Mouse (Mus musculus): ENCODE data around the gene Pdlim1. TPM values are rescaled to one million over a fixed set of nuclear protein-coding genes. Genes with fewer than 3 reads are reported as not detected.

Pdlim1 gene
- polyA plus RNA-seq, 1 experiment, result 133 TPM

GRCm38 (mm10) chr19:40294231-40294630 lies 22.6 kb upstream of the Pdlim1 start:
- 82% methylated on average over 1 of the region's 1 CpGs for WGBS
- DNase-seq, result no peak
- Histone ChIP-seq H3K36me3 (ENCODE audit: control insufficient read depth, insufficient read depth, low read length) (no peaks in the 10 kb centered on the region), H3K4me3 (ENCODE audit: control insufficient read depth, insufficient read depth, low read length) (no peak overlapping the region), H3K27ac (ENCODE audit: control insufficient read depth, insufficient read depth, low read length) (no peak overlapping the region), H3K27me3 (ENCODE audit: control insufficient read depth, insufficient read depth, low read length) (no peaks in the 10 kb centered on the region), H3K4me1 (replicated peaks; ENCODE audit: control insufficient read depth, insufficient read depth, low read length) (no peaks in the 10 kb centered on the region)
- TF ChIP-seq POLR2A (IDR thresholded peaks at IDR 0.05; ENCODE audit: control insufficient read depth, extremely low read depth, insufficient read depth, low read length, poor library complexity) (no peak), CTCF (IDR thresholded peaks at IDR 0.05; ENCODE audit: borderline replicate concordance, control insufficient read depth, extremely low read depth, insufficient read depth, low read length, poor library complexity) (no peak)

- TF ChIP-seq POLR2A (IDR thresholded peaks at IDR 0.05; ENCODE audit: control insufficient read depth, extremely low read depth, insufficient read depth, low read length, poor library complexity), result no peak
- no peak for TF ChIP-seq CTCF (IDR thresholded peaks at IDR 0.05; ENCODE audit: borderline replicate concordance, control insufficient read depth, extremely low read depth, insufficient read depth, low read length, poor library complexity)
- Histone ChIP-seq H3K4me1 (replicated peaks; ENCODE audit: control insufficient read depth, insufficient read depth, low read length) (no peaks in the 10 kb centered on the region), H3K36me3 (ENCODE audit: control insufficient read depth, insufficient read depth, low read length) (no peaks in the 10 kb centered on the region), H3K27me3 (ENCODE audit: control insufficient read depth, insufficient read depth, low read length) (no peaks in the 10 kb centered on the region), H3K4me3 (ENCODE audit: control insufficient read depth, insufficient read depth, low read length) (no peak overlapping the region), H3K27ac (ENCODE audit: control insufficient read depth, insufficient read depth, low read length) (no peak overlapping the region)
- WGBS, result 97% methylated on average over 6 of the region's 6 CpGs
- DNase-seq, result no peak
Measured at GRCm38 (mm10) chr19:40293791-40294190, 22.1 kb upstream of the Pdlim1 start.

GRCm38 (mm10) chr19:40290099-40290724 lies 18.6 kb upstream of the Pdlim1 start:
- TF ChIP-seq POLR2A (IDR thresholded peaks at IDR 0.05; ENCODE audit: control insufficient read depth, extremely low read depth, insufficient read depth, low read length, poor library complexity), result no peak
- TF ChIP-seq CTCF (IDR thresholded peaks at IDR 0.05; ENCODE audit: borderline replicate concordance, control insufficient read depth, extremely low read depth, insufficient read depth, low read length, poor library complexity), result no peak
- Histone ChIP-seq H3K27ac (ENCODE audit: control insufficient read depth, insufficient read depth, low read length) (no peak overlapping the region), H3K4me3 (ENCODE audit: control insufficient read depth, insufficient read depth, low read length) (no peak overlapping the region), H3K4me1 (replicated peaks; ENCODE audit: control insufficient read depth, insufficient read depth, low read length) (no peaks in the 10 kb centered on the region), H3K27me3 (ENCODE audit: control insufficient read depth, insufficient read depth, low read length) (no peaks in the 10 kb centered on the region), H3K36me3 (ENCODE audit: control insufficient read depth, insufficient read depth, low read length) (no peaks in the 10 kb centered on the region)
- 95% methylated on average over 6 of the region's 6 CpGs for WGBS
- DNase-seq, result no peak

- WGBS, result 95% methylated on average over 9 of the region's 9 CpGs
- no peak for DNase-seq
- Histone ChIP-seq H3K27ac (ENCODE audit: control insufficient read depth, insufficient read depth, low read length) (no peak overlapping the region), H3K4me3 (ENCODE audit: control insufficient read depth, insufficient read depth, low read length) (no peak overlapping the region), H3K4me1 (replicated peaks; ENCODE audit: control insufficient read depth, insufficient read depth, low read length) (no peaks in the 10 kb centered on the region), H3K36me3 (ENCODE audit: control insufficient read depth, insufficient read depth, low read length) (no peaks in the 10 kb centered on the region), H3K27me3 (ENCODE audit: control insufficient read depth, insufficient read depth, low read length) (no peaks in the 10 kb centered on the region)
- no peak for TF ChIP-seq CTCF (IDR thresholded peaks at IDR 0.05; ENCODE audit: borderline replicate concordance, control insufficient read depth, extremely low read depth, insufficient read depth, low read length, poor library complexity)
- TF ChIP-seq POLR2A (IDR thresholded peaks at IDR 0.05; ENCODE audit: control insufficient read depth, extremely low read depth, insufficient read depth, low read length, poor library complexity), result no peak
Measured at GRCm38 (mm10) chr19:40288415-40288814, 16.8 kb upstream of the Pdlim1 start.

GRCm38 (mm10) chr19:40284704-40285103 lies 13.1 kb upstream of the Pdlim1 start:
- no peaks in the 10 kb centered on the region for H3K36me3 ChIP-seq (ENCODE audit: control insufficient read depth, insufficient read depth, low read length)
- H3K4me3 ChIP-seq (ENCODE audit: control insufficient read depth, insufficient read depth, low read length), result no peak overlapping the region
- H3K4me1 ChIP-seq (replicated peaks; ENCODE audit: control insufficient read depth, insufficient read depth, low read length), result no peaks in the 10 kb centered on the region
- no peak overlapping the region for H3K27ac ChIP-seq (ENCODE audit: control insufficient read depth, insufficient read depth, low read length)
- H3K27me3 ChIP-seq (ENCODE audit: control insufficient read depth, insufficient read depth, low read length), result no peaks in the 10 kb centered on the region
- DNase-seq, result no peak
- TF ChIP-seq POLR2A (IDR thresholded peaks at IDR 0.05; ENCODE audit: control insufficient read depth, extremely low read depth, insufficient read depth, low read length, poor library complexity), result no peak
- no peak for TF ChIP-seq CTCF (IDR thresholded peaks at IDR 0.05; ENCODE audit: borderline replicate concordance, control insufficient read depth, extremely low read depth, insufficient read depth, low read length, poor library complexity)
- WGBS, result 93% methylated on average over 2 of the region's 2 CpGs

GRCm38 (mm10) chr19:40283415-40283814 lies 11.8 kb upstream of the Pdlim1 start:
- no peak for DNase-seq
- 79% methylated on average over 2 of the region's 2 CpGs for WGBS
- TF ChIP-seq CTCF (IDR thresholded peaks at IDR 0.05; ENCODE audit: borderline replicate concordance, control insufficient read depth, extremely low read depth, insufficient read depth, low read length, poor library complexity), result no peak
- no peak for TF ChIP-seq POLR2A (IDR thresholded peaks at IDR 0.05; ENCODE audit: control insufficient read depth, extremely low read depth, insufficient read depth, low read length, poor library complexity)

More at GRCm38 (mm10) chr19:40283415-40283814, 11.8 kb upstream of the Pdlim1 start:
- no peaks in the 10 kb centered on the region for H3K4me1 ChIP-seq (replicated peaks; ENCODE audit: control insufficient read depth, insufficient read depth, low read length)
- H3K4me3 ChIP-seq (ENCODE audit: control insufficient read depth, insufficient read depth, low read length), result no peak overlapping the region
- no peaks in the 10 kb centered on the region for H3K27me3 ChIP-seq (ENCODE audit: control insufficient read depth, insufficient read depth, low read length)
- H3K36me3 ChIP-seq (ENCODE audit: control insufficient read depth, insufficient read depth, low read length), result no peaks in the 10 kb centered on the region
- H3K27ac ChIP-seq (ENCODE audit: control insufficient read depth, insufficient read depth, low read length), result no peak overlapping the region
